Mouse (Mus musculus): ENCODE results near the gene I830077J02Rik. TPM values are rescaled to one million over a fixed set of nuclear protein-coding genes. Genes with fewer than 3 reads are reported as not detected.

The I830077J02Rik gene
- 2.6 TPM for total RNA-seq (2023)

DNA sequence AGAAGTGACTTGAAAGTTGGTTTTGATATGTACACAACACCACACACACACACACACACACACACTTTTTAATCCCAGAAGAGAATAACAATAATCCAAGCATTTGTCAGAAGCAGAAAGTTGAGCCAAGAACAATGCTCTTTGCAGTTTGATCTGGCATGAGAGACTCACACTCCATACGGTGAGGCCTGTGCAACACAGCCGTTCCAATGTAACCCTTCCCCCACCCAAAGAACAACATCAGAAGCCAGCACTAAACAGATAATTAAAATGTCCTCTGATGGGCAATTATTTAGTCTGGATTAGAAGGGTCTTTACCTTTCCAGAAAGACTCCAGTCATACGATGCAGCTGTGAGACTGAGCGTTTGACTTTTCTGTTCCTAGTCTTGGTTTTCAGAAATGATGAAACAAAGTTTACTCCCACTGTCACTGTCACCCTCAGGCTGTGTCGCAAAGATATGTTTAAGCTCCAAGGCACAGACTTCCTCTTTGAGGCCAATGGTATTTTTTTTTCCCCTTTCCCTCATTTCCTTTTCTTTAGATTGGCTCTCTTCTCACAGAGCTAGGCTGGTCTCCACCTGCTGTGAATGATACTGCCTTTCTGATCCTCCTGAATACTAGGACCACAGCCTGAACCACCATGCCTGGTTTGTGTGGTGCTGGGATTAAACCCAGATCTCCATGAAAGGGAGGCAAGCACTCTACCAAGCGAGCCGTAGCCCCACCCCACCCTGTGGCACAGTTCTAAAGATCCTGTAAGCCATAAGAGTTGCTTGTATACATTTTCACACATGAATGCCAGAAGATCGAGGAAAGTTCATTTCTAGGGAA is at the start of gene I830077J02Rik:
Gene I830077J02Rik (minus strand): TSS at position 425 of the 832 bp plus-strand sequence.

DNA sequence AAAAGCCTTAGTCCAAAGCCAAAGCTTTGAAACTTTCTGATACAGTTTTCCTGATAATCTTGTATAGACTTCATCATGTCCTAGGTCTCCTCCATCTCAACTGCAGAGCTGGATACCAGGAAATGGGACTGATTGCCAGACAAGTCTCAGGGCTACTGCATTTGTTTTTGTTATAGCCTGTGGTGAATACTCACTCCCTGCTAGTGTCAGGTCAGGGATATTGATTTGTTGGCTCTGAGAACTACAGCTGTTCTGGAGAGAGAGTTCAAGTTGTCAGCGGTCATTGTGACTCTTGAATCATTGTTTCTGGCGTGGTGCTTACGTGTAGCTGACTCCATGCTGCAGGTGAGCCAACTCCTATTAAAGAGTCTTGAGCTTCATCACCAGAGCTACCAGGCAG is 40.9 kb upstream of the I830077J02Rik start, which contains the start of gene Ovgp1:
Gene Ovgp1 (plus strand): TSS at position 301 of the 400 bp plus-strand sequence.

DNA sequence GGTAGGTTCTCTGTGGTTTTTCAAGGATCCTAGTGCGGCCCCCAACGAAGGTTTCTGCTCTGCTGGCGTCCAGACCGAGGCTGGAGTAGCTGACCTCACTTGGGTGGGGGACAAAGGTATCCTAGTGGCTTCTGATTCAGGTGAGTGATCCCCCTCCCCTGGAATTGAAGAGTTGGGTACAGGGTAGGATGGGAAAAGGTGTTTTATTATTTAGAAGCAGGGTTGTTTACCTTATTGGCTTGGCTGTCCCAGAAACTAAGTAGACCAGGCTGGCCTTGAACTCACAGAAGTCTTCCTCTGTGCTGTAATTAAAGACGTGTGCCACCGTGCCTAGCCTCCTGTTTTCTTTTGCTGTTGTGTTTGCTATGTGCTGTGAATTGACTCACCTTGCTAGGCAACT is 27.5 kb upstream of the I830077J02Rik start, which contains the start of gene Atp5f1:
Gene Atp5f1 (minus strand): TSS at position 101 of the 400 bp plus-strand sequence.

DNA sequence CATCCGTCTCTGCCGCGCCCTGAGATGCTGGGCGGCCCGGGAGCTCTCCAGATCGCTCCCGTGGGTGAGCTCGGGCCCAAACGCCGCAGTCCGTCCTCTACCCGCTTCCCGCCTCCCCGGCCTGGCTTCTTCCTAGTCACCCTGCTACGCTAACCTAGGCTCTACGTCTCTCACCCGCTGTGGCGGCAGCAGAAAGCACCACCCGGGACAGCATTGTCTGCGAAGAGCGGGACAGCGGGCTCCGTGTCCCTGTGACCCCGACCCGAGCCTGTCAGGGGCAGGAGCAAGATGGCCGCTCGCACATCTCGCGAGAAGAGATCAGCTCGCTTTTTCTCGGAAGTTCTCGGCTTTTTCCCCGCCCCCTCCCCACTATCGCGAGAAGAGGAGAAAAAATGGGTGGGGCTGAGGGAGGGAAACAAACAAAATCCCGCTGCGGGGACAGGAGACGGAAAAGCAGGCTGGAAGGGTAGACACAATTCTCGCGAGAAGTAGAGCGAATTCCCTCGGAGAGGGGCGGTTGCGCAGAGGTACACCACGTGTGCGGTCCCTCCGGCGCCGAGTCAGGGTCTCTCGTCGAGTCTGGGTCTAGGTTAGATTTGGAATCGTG is 26.6 kb upstream of the I830077J02Rik start, which contains the start of gene Wdr77:
Gene Wdr77 (plus strand): TSS at position 396 of the 607 bp plus-strand sequence.

Other genes starting within 250 kb of the I830077J02Rik start
- 27.4 TPM for gene Ddx20, start 245.1 kb downstream of the I830077J02Rik start, total RNA-seq (2023)
- gene Inka2, start 228.1 kb downstream of the I830077J02Rik start, total RNA-seq (2023) = 1.3 TPM
- 119 TPM for gene Rap1a, start 131.3 kb downstream of the I830077J02Rik start, total RNA-seq (2023)
- not detected for gene Adora3, start 61.8 kb downstream of the I830077J02Rik start, total RNA-seq (2023)
- not detected for gene Tmigd3, start 61.8 kb downstream of the I830077J02Rik start, total RNA-seq (2023)
- gene Wdr77, start 26.7 kb upstream of the I830077J02Rik start, total RNA-seq (2023) = 44.5 TPM
- 130 TPM for gene Atp5f1, start 27.4 kb upstream of the I830077J02Rik start, total RNA-seq (2023)
- gene Ovgp1, start 41.0 kb upstream of the I830077J02Rik start, total RNA-seq (2023) = 8.8 TPM
- gene Pifo, start 82.0 kb upstream of the I830077J02Rik start, total RNA-seq (2023) = 1.1 TPM
- gene Chil5, start 100.2 kb upstream of the I830077J02Rik start, total RNA-seq (2023) = 4.0 TPM
- not detected for gene Chia1, start 180.6 kb upstream of the I830077J02Rik start, total RNA-seq (2023)
- gene Chil3, start 234.9 kb upstream of the I830077J02Rik start, total RNA-seq (2023) = 2.9 TPM